Mouse (Mus musculus) spleen, adult 2 months (tissue): ENCODE results near the gene Bmpr1b.

Source experiments
- CTCF ChIP-seq: fragments of 200-500 bp; IDR thresholded peaks from 2 replicates; pipeline ENCODE4 v1.5.1; 2011; ENCODE audit warnings: mild to moderate bottlenecking, inconsistent platforms; ENCODE audit not compliant: insufficient read depth, insufficient read length, insufficient replicate concordance; ENCODE audit errors: extremely low read depth
- POLR2A ChIP-seq: fragments of 200-500 bp; IDR thresholded peaks from 2 replicates; pipeline ENCODE4 v1.6.1; 2011; ENCODE audit warnings: low read depth, low read length, inconsistent platforms

- no peak for TF ChIP-seq CTCF
- no peak for TF ChIP-seq POLR2A
Observed at GRCm38 (mm10) chr3:141921161-141921560, 248.1 kb downstream of the Bmpr1b start.
